ENCODE assay signal across 20 mouse cellular contexts in the genomic region with DNA sequence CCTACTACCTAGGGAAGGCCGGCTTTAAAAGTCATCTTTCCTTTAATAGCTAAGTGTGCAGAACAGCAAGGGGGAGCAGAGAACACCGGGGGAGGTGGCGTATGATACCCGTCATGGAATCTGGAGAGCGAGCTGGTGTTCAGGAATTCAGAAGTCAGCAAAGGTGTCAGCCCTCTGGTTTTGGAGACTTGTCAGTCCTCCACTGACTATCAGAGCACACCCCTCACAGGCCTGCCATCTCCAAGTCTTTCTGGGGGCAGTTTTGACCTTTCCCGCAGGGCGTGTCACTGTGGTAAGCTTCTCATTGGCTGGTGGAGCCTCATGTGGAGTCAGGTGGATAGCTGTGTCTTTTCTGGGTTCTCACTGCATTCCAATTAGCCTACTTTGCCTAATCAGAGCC.
"Had no signal": no experiment of that assay in that cellular context is flagged by ENCODE, and none has a peak within 500 bp of the region (broad histone marks: within the 10 kb centered on the region; RNA-seq: fewer than 3 reads in every experiment).

No protein-coding gene starts in this region.

- H3K4me3 ChIP-seq: limb, embryonic 12.5 days; limb, embryonic 15.5 days; midbrain, embryonic 12.5 days; midbrain, embryonic 15.5 days; neural tube, embryonic 12.5 days; neural tube, embryonic 15.5 days had no signal

- H3K27me3 ChIP-seq: limb, embryonic 12.5 days; limb, embryonic 15.5 days; midbrain, embryonic 12.5 days; midbrain, embryonic 15.5 days; neural tube, embryonic 12.5 days; neural tube, embryonic 15.5 days had no signal

- H3K9me3 ChIP-seq: limb, embryonic 12.5 days; limb, embryonic 15.5 days; midbrain, embryonic 12.5 days; midbrain, embryonic 15.5 days; neural tube, embryonic 12.5 days; neural tube, embryonic 15.5 days had no signal

- H3K36me3 ChIP-seq: limb, embryonic 12.5 days; limb, embryonic 15.5 days; midbrain, embryonic 12.5 days; midbrain, embryonic 15.5 days; neural tube, embryonic 12.5 days; neural tube, embryonic 15.5 days had no signal

- ATAC-seq: liver, postnatal 0 days; lung, postnatal 0 days; midbrain, embryonic 15.5 days had no signal

- H3K4me2 ChIP-seq: limb, embryonic 12.5 days; limb, embryonic 15.5 days; liver, embryonic 11.5 days; lung, embryonic 14.5 days; midbrain, embryonic 12.5 days; midbrain, embryonic 15.5 days; neural tube, embryonic 12.5 days; neural tube, embryonic 15.5 days had no signal

- H3K9ac ChIP-seq: limb, embryonic 12.5 days; limb, embryonic 15.5 days; liver, embryonic 14.5 days; liver, postnatal 0 days; lung, embryonic 14.5 days; midbrain, embryonic 12.5 days; midbrain, embryonic 15.5 days; neural tube, embryonic 12.5 days; neural tube, embryonic 15.5 days had no signal

- H3K27ac ChIP-seq: limb, embryonic 12.5 days; limb, embryonic 15.5 days; liver, embryonic 14.5 days; macrophage; midbrain, embryonic 12.5 days; midbrain, embryonic 15.5 days; neural tube, embryonic 12.5 days; neural tube, embryonic 15.5 days; stomach, postnatal 0 days had no signal

- H3K4me1 ChIP-seq: midbrain, embryonic 12.5 days; midbrain, embryonic 15.5 days; neural tube, embryonic 12.5 days; neural tube, embryonic 15.5 days had no signal

- DNase-seq: kidney, postnatal 14 days; kidney, postnatal 4 days; left cerebral cortex, postnatal 4 days; liver, postnatal 0 days; lung, embryonic 14.5 days; right cerebral cortex, adult 18-20 months; thymus, adult 2 months; thymus, postnatal 14 days; thymus, postnatal 4 days had no signal
